Mouse (Mus musculus) liver, adult 2 months (tissue): ENCODE results near the gene Shisa5. TPM values are rescaled to one million over a fixed set of nuclear protein-coding genes. Genes with fewer than 3 reads are reported as not detected.
A peak's percentile ranks its signal among the peaks of the same experiment; 100 is the strongest.

ENCODE experiments used
- DNase-seq: peaks from one replicate; pipeline ENCODE4 v3.0.0-alpha.2; 2011; ENCODE audit warnings: low read depth, low spot score; ENCODE audit errors: extremely low read depth
- H3K27ac ChIP-seq: fragments of 200-500 bp; replicated peaks from 2 replicates; pipeline ENCODE4 v1.5.1; 2012; ENCODE audit warnings: low read depth, mild to moderate bottlenecking, control low read depth, inconsistent platforms, low read length; ENCODE audit not compliant: insufficient read depth
- H3K27me3 ChIP-seq: fragments of 200-500 bp; 2 replicates; pipeline ENCODE4 v1.6.1; 2012; ENCODE audit warnings: mild to moderate bottlenecking, moderate library complexity, low read length, inconsistent platforms; ENCODE audit not compliant: control insufficient read depth, insufficient read depth
- H3K36me3 ChIP-seq: fragments of 200-500 bp; 2 replicates; pipeline ENCODE4 v1.6.1; 2012; ENCODE audit warnings: low read length, inconsistent platforms; ENCODE audit not compliant: control insufficient read depth, insufficient read depth
- H3K4me1 ChIP-seq: fragments of 200-500 bp; 2 replicates; pipeline ENCODE4 v1.6.1; 2011; ENCODE audit warnings: low read length; ENCODE audit not compliant: control insufficient read depth, insufficient read depth
- H3K4me3 ChIP-seq: fragments of 200-500 bp; 2 replicates; pipeline ENCODE4 v1.5.1; 2011; ENCODE audit warnings: low read depth, mild to moderate bottlenecking, control low read depth, low read length, moderate library complexity; ENCODE audit not compliant: insufficient read depth
- H3K79me2 ChIP-seq: fragments of 200-500 bp; 2 replicates; pipeline ENCODE4 v1.6.1; 2012; ENCODE audit warnings: inconsistent platforms, mild to moderate bottlenecking, low read length, moderate library complexity; ENCODE audit not compliant: control insufficient read depth, insufficient read depth
- H3K9ac ChIP-seq: fragments of 200-500 bp; 2 replicates; pipeline ENCODE4 v1.6.1; 2012; ENCODE audit warnings: low read depth, mild to moderate bottlenecking, control low read depth, inconsistent platforms, low read length
- CTCF ChIP-seq: fragments of 200-500 bp; IDR thresholded peaks from 2 replicates; pipeline ENCODE4 v1.5.1; 2011; ENCODE audit warnings: low read depth, low read length, control low read depth
- POLR2A ChIP-seq: fragments of 200-500 bp; IDR thresholded peaks from 2 replicates; pipeline ENCODE4 v1.6.1; 2011; ENCODE audit warnings: low read length, control low read depth; ENCODE audit not compliant: insufficient read depth; ENCODE audit errors: extremely low read depth
- WGBS: fragments of 180-500 bp; shearing (Covaris S2); methylation state at CpG from one replicate; pipeline ENCODE4 v1.1.7; 2018; 5-methylcytosine and 5-hydroxymethylcytosine counted together
- polyA plus RNA-seq: library from polyadenylated mRNA; depleted of rRNA; stranded (reverse); fragments of >200 nt; gene quantifications from 2 replicates; pipeline ENCODE4 v1.2.3, GENCODE M21; 2012
- total RNA-seq: library from RNA; depleted of rRNA; stranded (reverse); fragments of >200 nt; gene quantifications from 2 replicates; pipeline ENCODE4 v1.2.3, GENCODE M21; 2014

Gene Shisa5
- total and polyA plus RNA-seq, 2 experiments: 23.8 to 205 TPM

GRCm38 (mm10) chr9:109038901-109039364 lies 568 bp downstream of the Shisa5 start:
- Histone ChIP-seq H3K4me3 (peak overlapping the region; percentile 95), H3K9ac (peak overlapping the region; percentile 93), H3K4me1 (no peaks in the 10 kb centered on the region; the same call in 1 of the 2 replicates), H3K36me3 (no peaks in the 10 kb centered on the region), H3K79me2 (no peaks in the 10 kb centered on the region), H3K27me3 (peaks cover 6% of the 10 kb centered on the region; the same call in 1 of the 2 replicates), H3K27ac (peak overlapping the region; percentile 80)
- 48% methylated on average over 8 of the region's 8 CpGs for WGBS
- no peak for DNase-seq
- no peak for TF ChIP-seq CTCF
- TF ChIP-seq POLR2A: 0 out of 2 replicates have a peak, but pooled peaks have one; percentile 12

GRCm38 (mm10) chr9:109039681-109040080 lies 1.3 kb downstream of the Shisa5 start:
- peak overlapping the region; percentile 42 for H3K4me3 ChIP-seq

GRCm38 (mm10) chr9:109040216-109040615 lies 1.9 kb downstream of the Shisa5 start:
- Histone ChIP-seq H3K27me3 (peaks cover 6% of the 10 kb centered on the region; the same call in 1 of the 2 replicates), H3K4me1 (no peaks in the 10 kb centered on the region; the same call in 1 of the 2 replicates), H3K4me3 (no peak overlapping the region), H3K9ac (0 out of 2 replicates have a peak overlapping the region, but pooled peaks have one; percentile 17), H3K27ac (no peak overlapping the region), H3K79me2 (no peaks in the 10 kb centered on the region), H3K36me3 (no peaks in the 10 kb centered on the region)
- 40% methylated on average over 8 of the region's 8 CpGs for WGBS
- no peak for TF ChIP-seq POLR2A
- no peak for TF ChIP-seq CTCF
- DNase-seq: peak; percentile 36

More at GRCm38 (mm10) chr9:109039681-109040080, 1.3 kb downstream of the Shisa5 start:
- Histone ChIP-seq H3K9ac (peak overlapping the region; percentile 17; the same call in 1 of the 2 replicates), H3K27me3 (peaks cover 6% of the 10 kb centered on the region; the same call in 1 of the 2 replicates), H3K27ac (0 out of 2 replicates have a peak overlapping the region, but pooled peaks have one; percentile 5), H3K4me1 (no peaks in the 10 kb centered on the region; the same call in 1 of the 2 replicates), H3K36me3 (no peaks in the 10 kb centered on the region), H3K79me2 (no peaks in the 10 kb centered on the region)
- TF ChIP-seq POLR2A: no peak
- TF ChIP-seq CTCF: no peak
- no peak for DNase-seq
- 73% methylated on average over 4 of the region's 4 CpGs for WGBS

- Histone ChIP-seq H3K4me3 (no peak overlapping the region), H3K9ac (no peak overlapping the region), H3K27ac (no peak overlapping the region), H3K27me3 (peaks cover 6% of the 10 kb centered on the region; the same call in 1 of the 2 replicates), H3K79me2 (no peaks in the 10 kb centered on the region), H3K36me3 (no peaks in the 10 kb centered on the region), H3K4me1 (no peaks in the 10 kb centered on the region; the same call in 1 of the 2 replicates)
- 62% methylated on average over 6 of the region's 6 CpGs for WGBS
- TF ChIP-seq CTCF: no peak
- TF ChIP-seq POLR2A: no peak
- no peak for DNase-seq
These were observed 2.5 kb downstream of the Shisa5 start for GRCm38 (mm10) chr9:109040906-109041305.

GRCm38 (mm10) chr9:109041351-109041750 lies 3.0 kb downstream of the Shisa5 start:
- TF ChIP-seq POLR2A (no peak), CTCF (no peak)
- no peak overlapping the region for H3K27ac ChIP-seq
- H3K79me2 ChIP-seq: no peaks in the 10 kb centered on the region
- H3K27me3 ChIP-seq: peaks cover 6% of the 10 kb centered on the region; the same call in 1 of the 2 replicates
- no peaks in the 10 kb centered on the region for H3K36me3 ChIP-seq
- no peak overlapping the region for H3K9ac ChIP-seq
- no peak for DNase-seq
- no peak overlapping the region for H3K4me3 ChIP-seq
- WGBS: 64% methylated on average over 7 of the region's 7 CpGs
- H3K4me1 ChIP-seq: no peaks in the 10 kb centered on the region; the same call in 1 of the 2 replicates

- H3K4me1 ChIP-seq: no peaks in the 10 kb centered on the region
- DNase-seq: peak; percentile 40
- no peaks in the 10 kb centered on the region for H3K27me3 ChIP-seq
- H3K4me3 ChIP-seq: no peak overlapping the region
- no peak overlapping the region for H3K9ac ChIP-seq
- H3K36me3 ChIP-seq: no peaks in the 10 kb centered on the region
- H3K27ac ChIP-seq: no peak overlapping the region
- no peaks in the 10 kb centered on the region for H3K79me2 ChIP-seq
- WGBS: 34% methylated on average over 5 of the region's 5 CpGs
- peak; percentile 84 for TF ChIP-seq CTCF
- no peak for TF ChIP-seq POLR2A
These were observed 7.9 kb downstream of the Shisa5 start for GRCm38 (mm10) chr9:109046306-109046705.
